ENCODE assay signal across 15 mouse cellular contexts in the genomic region with DNA sequence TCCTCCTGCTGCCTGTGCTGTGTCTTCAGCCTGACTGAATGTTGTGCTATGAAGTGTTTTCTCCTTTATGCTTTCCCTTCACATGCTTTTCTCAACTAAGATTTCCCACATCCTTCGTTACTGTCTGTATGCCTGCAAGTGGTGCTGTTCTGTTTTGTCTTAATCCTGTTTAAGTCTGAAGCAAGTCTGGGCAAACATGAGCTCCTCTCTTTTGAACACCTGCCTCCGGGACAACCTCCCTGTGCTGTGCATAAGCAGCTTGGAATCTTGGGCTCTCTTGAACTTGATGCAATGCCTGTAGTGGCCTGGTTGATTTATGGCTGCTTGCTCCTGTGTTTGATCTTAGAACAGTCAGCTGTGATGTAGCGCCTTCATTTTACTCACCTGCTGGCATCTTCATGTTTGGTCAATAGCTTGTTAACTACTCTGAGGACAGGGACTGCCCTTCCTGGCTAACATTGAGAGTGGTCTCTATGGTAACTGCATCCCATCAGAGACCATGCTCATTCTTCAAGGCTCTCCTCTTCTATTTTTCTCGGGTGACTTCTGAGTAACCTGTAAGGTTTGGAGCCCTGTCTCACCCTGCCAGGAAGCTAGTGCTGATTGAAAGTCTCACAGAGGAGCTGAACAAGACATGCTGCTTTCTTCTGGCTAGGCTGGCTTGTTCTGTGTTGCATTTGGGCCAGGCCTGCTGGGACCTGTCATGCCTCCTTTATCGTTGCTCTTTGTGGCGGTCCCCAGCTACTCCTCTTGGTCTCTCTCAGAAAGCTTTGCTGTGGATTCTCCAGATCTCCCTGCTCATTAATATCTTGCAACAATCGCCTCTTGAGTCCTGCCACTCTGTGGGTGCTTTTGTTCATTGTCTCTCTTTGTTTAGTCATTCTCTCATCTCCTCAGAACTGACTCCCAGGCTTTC.
DNase-seq lines count a peak whose midpoint lies in the region; ATAC-seq lines count a peak whose summit lies in the region.
"Had no signal": no experiment of that assay in that cellular context is flagged by ENCODE, and none has a peak within 500 bp of the region (broad histone marks: within the 10 kb centered on the region; RNA-seq: fewer than 3 reads in every experiment).

No protein-coding gene starts in this region.

- 0 out of 2 replicates have a peak, but pooled peaks have one; percentile 41 for ATAC-seq in forebrain, embryonic 15.5 days (replicated peaks)
- peak; percentile 56 for ATAC-seq in midbrain, embryonic 13.5 days
- no peak for ATAC-seq in midbrain, embryonic 14.5 days (ENCODE audit: low FRiP score, low TSS enrichment)
- ATAC-seq in monocyte, adult 5-6 weeks (replicated peaks; ENCODE audit: insufficient number of reproducible peaks, low FRiP score, low TSS enrichment, poor library complexity, severe bottlenecking) = no peak
- ATAC-seq: intestine, embryonic 15.5 days had no signal

- H3K36me3 ChIP-seq in forebrain, embryonic 15.5 days = no peaks in the 10 kb centered on the region
- H3K36me3 ChIP-seq in forebrain, embryonic 10.5 days (replicated peaks) = no peaks in the 10 kb centered on the region
- no peaks in the 10 kb centered on the region for H3K36me3 ChIP-seq in midbrain, embryonic 13.5 days
- no peaks in the 10 kb centered on the region for H3K36me3 ChIP-seq in midbrain, embryonic 10.5 days
- H3K36me3 ChIP-seq in midbrain, embryonic 14.5 days (ENCODE audit: control insufficient read depth, insufficient read depth, low read length) = no peaks in the 10 kb centered on the region
- H3K36me3 ChIP-seq: heart, embryonic 13.5 days; intestine, embryonic 15.5 days; kidney, embryonic 15.5 days had no signal

- no peaks in the 10 kb centered on the region for H3K9me3 ChIP-seq in forebrain, embryonic 15.5 days
- H3K9me3 ChIP-seq in forebrain, embryonic 10.5 days = no peaks in the 10 kb centered on the region
- H3K9me3 ChIP-seq in midbrain, embryonic 13.5 days = no peaks in the 10 kb centered on the region
- H3K9me3 ChIP-seq in midbrain, embryonic 10.5 days (replicated peaks) = no peaks in the 10 kb centered on the region
- no peaks in the 10 kb centered on the region for H3K9me3 ChIP-seq in midbrain, embryonic 14.5 days (ENCODE audit: control insufficient read depth, low read length)
- H3K9me3 ChIP-seq: heart, embryonic 13.5 days; intestine, embryonic 15.5 days; kidney, embryonic 15.5 days had no signal

- H3K4me3 ChIP-seq in forebrain, embryonic 15.5 days = no peak overlapping the region
- H3K4me3 ChIP-seq in forebrain, embryonic 10.5 days = no peak overlapping the region
- no peak overlapping the region for H3K4me3 ChIP-seq in midbrain, embryonic 13.5 days (replicated peaks)
- H3K4me3 ChIP-seq in midbrain, embryonic 10.5 days = no peak overlapping the region
- no peak overlapping the region for H3K4me3 ChIP-seq in midbrain, embryonic 14.5 days (replicated peaks; ENCODE audit: low read depth, low read length)
- H3K4me3 ChIP-seq: heart, embryonic 13.5 days; intestine, embryonic 15.5 days; kidney, embryonic 15.5 days; myocyte had no signal

- no peaks in the 10 kb centered on the region for H3K27me3 ChIP-seq in forebrain, embryonic 15.5 days
- no peaks in the 10 kb centered on the region for H3K27me3 ChIP-seq in forebrain, embryonic 10.5 days (ENCODE audit: poor library complexity, severe bottlenecking)
- H3K27me3 ChIP-seq in midbrain, embryonic 13.5 days = no peaks in the 10 kb centered on the region
- no peaks in the 10 kb centered on the region for H3K27me3 ChIP-seq in midbrain, embryonic 10.5 days (ENCODE audit: low read depth, poor library complexity, severe bottlenecking)
- H3K27me3 ChIP-seq in midbrain, embryonic 14.5 days (ENCODE audit: control insufficient read depth, insufficient read depth, low read length) = no peaks in the 10 kb centered on the region
- H3K27me3 ChIP-seq: intestine, embryonic 15.5 days; kidney, embryonic 15.5 days had no signal

- WGBS in forebrain, embryonic 15.5 days = 57% methylated on average over 7 of the region's 7 CpGs
- 74% methylated on average over 7 of the region's 7 CpGs for WGBS in forebrain, embryonic 10.5 days
- WGBS in midbrain, embryonic 13.5 days = 51% methylated on average over 7 of the region's 7 CpGs
- WGBS in midbrain, embryonic 10.5 days = 78% methylated on average over 7 of the region's 7 CpGs
- WGBS in midbrain, embryonic 14.5 days = 46% methylated on average over 7 of the region's 7 CpGs

- no peak overlapping the region for H3K4me2 ChIP-seq in forebrain, embryonic 15.5 days (replicated peaks)
- no peak overlapping the region for H3K4me2 ChIP-seq in midbrain, embryonic 13.5 days (replicated peaks)
- H3K4me2 ChIP-seq in midbrain, embryonic 14.5 days (ENCODE audit: low read length) = no peak overlapping the region
- H3K4me2 ChIP-seq: heart, embryonic 13.5 days; intestine, embryonic 15.5 days; kidney, embryonic 15.5 days had no signal

- intact Hi-C loops in heart, postnatal 25 days (cut with DNase I) = no loop called here

- no peak for DNase-seq in forebrain, embryonic 10.5 days (ENCODE audit: extremely low spot score, low spot score)
- DNase-seq in midbrain, embryonic 10.5 days (ENCODE audit: low spot score) = no peak
- DNase-seq in midbrain, embryonic 14.5 days = peak; percentile 26
- DNase-seq in heart, postnatal 25 days (ENCODE audit: low spot score) = no peak
- DNase-seq: adrenal gland, adult 8-10 months; cerebellum, postnatal 25 days; lung, adult 2 months had no signal

- H3K4me1 ChIP-seq in forebrain, embryonic 15.5 days = no peaks in the 10 kb centered on the region
- peaks cover 5% of the 10 kb centered on the region; the same call in 1 of the 2 replicates for H3K4me1 ChIP-seq in forebrain, embryonic 10.5 days
- H3K4me1 ChIP-seq in midbrain, embryonic 13.5 days (replicated peaks) = peaks cover 12% of the 10 kb centered on the region; the same call in 1 of the 2 replicates
- H3K4me1 ChIP-seq in midbrain, embryonic 10.5 days = peaks cover 10% of the 10 kb centered on the region
- H3K4me1 ChIP-seq in midbrain, embryonic 14.5 days (ENCODE audit: control insufficient read depth, insufficient read depth, low read length) = peaks cover 7% of the 10 kb centered on the region; the same call in 1 of the 2 replicates
- H3K4me1 ChIP-seq: heart, embryonic 13.5 days; intestine, embryonic 15.5 days; kidney, embryonic 15.5 days had no signal

- H3K9ac ChIP-seq in forebrain, embryonic 15.5 days (replicated peaks) = no peak overlapping the region
- H3K9ac ChIP-seq in midbrain, embryonic 13.5 days (replicated peaks) = no peak overlapping the region
- no peak overlapping the region for H3K9ac ChIP-seq in midbrain, embryonic 14.5 days (replicated peaks; ENCODE audit: low read length)
- H3K9ac ChIP-seq: heart, embryonic 13.5 days; intestine, embryonic 15.5 days; kidney, embryonic 15.5 days had no signal

- no peak overlapping the region for H3K27ac ChIP-seq in forebrain, embryonic 15.5 days (replicated peaks)
- H3K27ac ChIP-seq in forebrain, embryonic 10.5 days = no peak overlapping the region
- H3K27ac ChIP-seq in midbrain, embryonic 13.5 days = peak overlapping the region; percentile 37; the same call in 1 of the 2 replicates
- H3K27ac ChIP-seq in midbrain, embryonic 10.5 days (replicated peaks) = no peak overlapping the region
- 0 out of 2 replicates have a peak overlapping the region, but pooled peaks have one; percentile 8 for H3K27ac ChIP-seq in midbrain, embryonic 14.5 days (replicated peaks; ENCODE audit: low read depth, low read length)
- H3K27ac ChIP-seq: heart, embryonic 13.5 days; intestine, embryonic 15.5 days; kidney, embryonic 15.5 days; macrophage had no signal

Comparison
In these comparisons a context has a peak if more than half of its experiments do, and no peak if none do; other contexts are left out.
1. ATAC-seq: peak in forebrain, embryonic 15.5 days (single experiment) and midbrain, embryonic 13.5 days (single experiment); none in midbrain, embryonic 14.5 days (single experiment) and monocyte, adult 5-6 weeks (single experiment).
2. H3K27ac ChIP-seq: peak in midbrain, embryonic 13.5 days (single experiment) and midbrain, embryonic 14.5 days (single experiment); none in forebrain, embryonic 15.5 days (single experiment), forebrain, embryonic 10.5 days (single experiment) and midbrain, embryonic 10.5 days (single experiment).